Mouse (Mus musculus): Measurements from ENCODE around the gene Hps3.

GRCm38 (mm10) chr3:20007275-20007674, 27.8 kb downstream of the Hps3 start:
- TF ChIP-seq CTCF (IDR thresholded peaks at IDR 0.05; ENCODE audit: borderline replicate concordance, insufficient read depth, low read length) = no peak
- TF ChIP-seq POLR2A (IDR thresholded peaks at IDR 0.05; ENCODE audit: low read depth, low read length) = no peak

Measured in embryonic fibroblast, embryonic 13.5 days (primary cell).